Mouse (Mus musculus) brown adipose tissue, adult 24 weeks (tissue): ENCODE results near the gene Myrip. TPM values are rescaled to one million over a fixed set of nuclear protein-coding genes. Genes with fewer than 3 reads are reported as not detected.
"Not testable (repeated sequence)": the region's sequence is repeated elsewhere in the genome, so short reads cannot be mapped to it uniquely, and the experiment has no call there.

Experiments used
- H3K27ac ChIP-seq: fragments of 200-500 bp; replicated peaks from 2 replicates; pipeline ENCODE4 v1.5.1; 2012; ENCODE audit warnings: low read depth, mild to moderate bottlenecking, low read length
- H3K4me1 ChIP-seq: fragments of 200-500 bp; 2 replicates; pipeline ENCODE4 v1.6.1; 2012; ENCODE audit warnings: low read length, mixed read lengths; ENCODE audit not compliant: control insufficient read depth, insufficient read depth, insufficient read length
- H3K4me3 ChIP-seq: fragments of 200-500 bp; 2 replicates; pipeline ENCODE4 v1.5.1; 2012; ENCODE audit warnings: low read depth, mild to moderate bottlenecking, low read length, moderate library complexity; ENCODE audit not compliant: insufficient read depth
- polyA plus RNA-seq: library from polyadenylated mRNA; stranded (reverse); fragments of >200 nt; gene quantifications from 2 replicates; pipeline ENCODE4 v1.2.4, GENCODE M21; 2012; ENCODE audit not compliant: missing spikeins, insufficient read depth, insufficient read length

Myrip gene
- 1.1 and 1.8 TPM in 2 replicates for polyA plus RNA-seq

- H3K4me3 ChIP-seq, H3K27ac ChIP-seq, H3K4me1 ChIP-seq: not testable (repeated sequence)
These were observed at the start of gene Myrip for GRCm38 (mm10) chr9:120301213-120301612. Gene Myrip, plus strand, starts transcription at chr9:120301513.

- H3K27ac ChIP-seq: no peak overlapping the region
- H3K4me1 ChIP-seq: no peaks in the 10 kb centered on the region
- no peak overlapping the region for H3K4me3 ChIP-seq
These were observed 41.5 kb upstream of the Myrip start for GRCm38 (mm10) chr9:120259805-120260204.

GRCm38 (mm10) chr9:120263994-120264393 lies 37.3 kb upstream of the Myrip start:
- Histone ChIP-seq H3K4me1 (no peaks in the 10 kb centered on the region), H3K27ac (no peak overlapping the region), H3K4me3 (no peak overlapping the region)

- Histone ChIP-seq H3K27ac (no peak overlapping the region; the same call in 1 of the 2 replicates), H3K4me3 (no peak overlapping the region), H3K4me1 (peaks cover 5% of the 10 kb centered on the region; the same call in 1 of the 2 replicates)
These were observed 28.2 kb upstream of the Myrip start for GRCm38 (mm10) chr9:120273083-120273482.

GRCm38 (mm10) chr9:120275226-120275625 lies 26.1 kb upstream of the Myrip start:
- no peak overlapping the region; the same call in 1 of the 2 replicates for H3K27ac ChIP-seq
- no peak overlapping the region for H3K4me3 ChIP-seq
- H3K4me1 ChIP-seq: peaks cover 5% of the 10 kb centered on the region; the same call in 1 of the 2 replicates

GRCm38 (mm10) chr9:120281147-120281546 lies 20.2 kb upstream of the Myrip start:
- no peak overlapping the region for H3K4me3 ChIP-seq
- H3K4me1 ChIP-seq: no peaks in the 10 kb centered on the region
- no peak overlapping the region for H3K27ac ChIP-seq

- no peak overlapping the region for H3K4me3 ChIP-seq
- no peak overlapping the region for H3K27ac ChIP-seq
- no peaks in the 10 kb centered on the region for H3K4me1 ChIP-seq
These were observed 18.8 kb upstream of the Myrip start for GRCm38 (mm10) chr9:120282461-120283047.

- Histone ChIP-seq H3K4me1 (no peaks in the 10 kb centered on the region), H3K4me3 (no peak overlapping the region), H3K27ac (no peak overlapping the region)
These were observed 17.8 kb upstream of the Myrip start for GRCm38 (mm10) chr9:120283556-120283955.

- H3K4me3 ChIP-seq: no peak overlapping the region
- no peaks in the 10 kb centered on the region for H3K4me1 ChIP-seq
- no peak overlapping the region for H3K27ac ChIP-seq
These were observed 13.3 kb upstream of the Myrip start for GRCm38 (mm10) chr9:120288011-120288410.

GRCm38 (mm10) chr9:120290375-120290774 lies 10.9 kb upstream of the Myrip start:
- Histone ChIP-seq H3K4me1 (no peaks in the 10 kb centered on the region), H3K4me3 (no peak overlapping the region), H3K27ac (no peak overlapping the region)

- no peak overlapping the region for H3K4me3 ChIP-seq
- no peaks in the 10 kb centered on the region for H3K4me1 ChIP-seq
- H3K27ac ChIP-seq: no peak overlapping the region
These were observed 8.8 kb upstream of the Myrip start for GRCm38 (mm10) chr9:120292488-120292887.

GRCm38 (mm10) chr9:120295527-120295926 lies 5.8 kb upstream of the Myrip start:
- Histone ChIP-seq H3K4me1 (no peaks in the 10 kb centered on the region), H3K27ac (no peak overlapping the region), H3K4me3 (no peak overlapping the region)

GRCm38 (mm10) chr9:120296938-120297337 lies 4.4 kb upstream of the Myrip start:
- Histone ChIP-seq H3K27ac (no peak overlapping the region), H3K4me1 (no peaks in the 10 kb centered on the region), H3K4me3 (no peak overlapping the region)

- Histone ChIP-seq H3K27ac (no peak overlapping the region), H3K4me1 (no peaks in the 10 kb centered on the region), H3K4me3 (no peak overlapping the region)
These were observed 1.9 kb upstream of the Myrip start for GRCm38 (mm10) chr9:120299429-120299828.

GRCm38 (mm10) chr9:120302980-120303452 lies 1.7 kb downstream of the Myrip start:
- no peaks in the 10 kb centered on the region for H3K4me1 ChIP-seq
- no peak overlapping the region; the same call in 1 of the 2 replicates for H3K4me3 ChIP-seq
- no peak overlapping the region for H3K27ac ChIP-seq
